Mouse (Mus musculus): ENCODE data around the gene A930017K11Rik. TPM values are rescaled to one million over a fixed set of nuclear protein-coding genes. Genes with fewer than 3 reads are reported as not detected.

A930017K11Rik gene
- 0.18 TPM in 1 of 2 replicates, not detected in the other for polyA plus RNA-seq (2014; fragmentation: Nextera tagmentation; extraction: Ambion mirVana)

DNA sequence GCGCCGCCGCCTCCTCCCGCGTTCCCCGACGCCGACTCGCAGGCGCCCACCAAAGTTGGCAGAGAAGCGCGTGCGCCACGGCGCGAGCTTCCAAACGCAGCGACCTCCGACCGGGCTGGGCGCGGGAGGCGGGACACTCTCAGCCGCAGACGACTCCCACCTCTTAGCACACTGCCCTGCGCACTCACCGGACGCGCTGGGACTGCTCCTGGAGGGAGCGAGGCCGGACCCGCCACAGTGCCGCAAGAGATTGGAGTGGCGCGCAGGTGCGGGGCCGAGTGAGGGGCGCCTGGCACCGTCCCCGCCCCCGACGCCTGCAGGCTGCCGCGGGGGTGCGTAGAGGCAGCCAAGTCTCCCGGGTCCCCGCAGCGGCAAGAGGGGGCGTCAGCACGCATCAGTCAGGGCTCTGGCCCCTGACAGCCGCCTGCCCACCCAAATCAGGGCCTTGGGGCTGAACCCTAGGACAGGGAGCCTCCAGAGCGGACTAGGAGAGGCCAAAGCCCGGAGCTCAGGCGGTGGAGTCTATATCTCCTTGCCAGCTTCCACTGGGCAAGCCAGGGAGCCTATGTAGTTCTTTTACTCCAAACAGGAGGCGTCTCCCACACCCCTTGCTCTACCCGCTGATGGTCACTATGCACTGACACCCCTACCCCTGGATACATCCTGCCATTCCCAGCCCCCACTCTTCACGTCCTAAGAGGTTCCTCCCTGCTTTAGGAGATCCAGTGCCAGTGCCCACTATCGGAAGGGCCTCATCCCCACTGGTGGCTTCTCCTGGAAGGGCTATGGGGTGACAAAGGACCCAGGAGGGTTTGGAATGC, at the start of gene A930017K11Rik:
Gene A930017K11Rik, minus strand, starts transcription at position 763 of the 821 bp plus-strand sequence.
- Histone ChIP-seq H3K27me3 (replicated peaks; ENCODE audit: control insufficient read depth, insufficient read depth, low read length) (peaks cover 35% of the 10 kb centered on the region), H3K4me2 (ENCODE audit: low read length) (peak within 1 kb of the TSS; percentile 46), H3K4me1 (ENCODE audit: control insufficient read depth, insufficient read depth, low read length) (no peaks in the 10 kb centered on the region; the same call in 1 of the 2 replicates), H3K27ac (ENCODE audit: low read depth, low read length) (no peak within 1 kb of the TSS), H3K4me3 (ENCODE audit: low read depth, low read length) (peak within 1 kb of the TSS; percentile 21), H3K9me3 (replicated peaks; ENCODE audit: control insufficient read depth, low read length) (no peaks in the 10 kb centered on the region), H3K9ac (ENCODE audit: low read length) (0 out of 2 replicates have a peak within 1 kb of the TSS, but pooled peaks have one; percentile 17), H3K36me3 (ENCODE audit: control insufficient read depth, insufficient read depth, low read length) (no peaks in the 10 kb centered on the region)
- WGBS, result 1% methylated on average over 57 of the region's 58 CpGs
- ATAC-seq, result no peak
- no peak for DNase-seq (ENCODE audit: low spot score)

DNA sequence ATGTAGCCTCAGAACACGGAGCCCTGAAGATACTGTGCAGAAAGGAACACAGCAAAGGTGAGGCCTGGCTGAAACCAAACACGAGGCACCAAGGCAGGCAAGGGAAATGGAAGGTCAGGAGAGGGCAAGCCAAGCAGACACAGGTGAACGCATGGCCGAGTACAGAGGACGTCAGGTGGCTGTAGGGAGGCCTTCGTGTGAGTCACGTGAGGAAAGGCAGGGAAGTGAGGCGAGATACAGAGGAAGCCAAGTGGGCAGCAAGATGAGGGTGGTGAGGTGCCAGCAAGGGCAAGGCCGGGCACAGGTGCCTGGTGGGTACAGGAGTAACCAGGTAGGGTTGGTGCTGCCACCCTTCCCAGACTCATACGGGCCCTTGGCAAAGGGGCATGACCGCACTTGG, 46.1 kb upstream of the A930017K11Rik start:
- no peaks in the 10 kb centered on the region for H3K27me3 ChIP-seq (replicated peaks; ENCODE audit: control insufficient read depth, insufficient read depth, low read length)
- H3K4me1 ChIP-seq (ENCODE audit: control insufficient read depth, insufficient read depth, low read length), result no peaks in the 10 kb centered on the region
- H3K4me3 ChIP-seq (ENCODE audit: low read depth, low read length), result no peak overlapping the region
- WGBS, result 93% methylated on average over 11 of the region's 11 CpGs
- H3K4me2 ChIP-seq (ENCODE audit: low read length), result no peak overlapping the region
- peaks cover 71% of the 10 kb centered on the region for H3K36me3 ChIP-seq (ENCODE audit: control insufficient read depth, insufficient read depth, low read length)
- no peak for ATAC-seq
- no peak for DNase-seq (ENCODE audit: low spot score)
- H3K27ac ChIP-seq (ENCODE audit: low read depth, low read length), result no peak overlapping the region
- no peak overlapping the region for H3K9ac ChIP-seq (ENCODE audit: low read length)
- no peaks in the 10 kb centered on the region for H3K9me3 ChIP-seq (replicated peaks; ENCODE audit: control insufficient read depth, low read length)

DNA sequence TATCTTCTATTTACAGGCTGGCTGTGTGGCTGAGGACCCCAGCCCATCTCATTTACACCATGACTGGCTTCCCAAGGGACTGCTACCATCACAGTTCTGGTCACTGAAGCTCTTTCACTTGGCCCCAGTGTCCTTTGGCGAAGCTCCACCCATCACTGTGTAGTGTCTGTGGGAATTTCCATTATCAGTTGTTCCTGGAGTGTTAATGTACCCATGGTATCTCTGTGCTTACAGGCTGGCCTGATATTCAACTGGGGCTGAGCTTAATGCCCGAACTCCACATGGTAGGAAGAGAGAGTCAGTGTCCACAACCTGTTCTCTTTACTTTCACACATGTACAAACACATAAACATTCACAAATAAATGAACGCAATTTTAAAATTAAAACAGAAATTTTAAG, 41.1 kb upstream of the A930017K11Rik start:
- DNase-seq (ENCODE audit: low spot score), result no peak
- WGBS, result 95% methylated on average over 3 of the region's 3 CpGs
- H3K9me3 ChIP-seq (replicated peaks; ENCODE audit: control insufficient read depth, low read length), result no peaks in the 10 kb centered on the region
- peaks cover 87% of the 10 kb centered on the region for H3K36me3 ChIP-seq (ENCODE audit: control insufficient read depth, insufficient read depth, low read length)
- no peak overlapping the region for H3K4me2 ChIP-seq (ENCODE audit: low read length)
- no peak for ATAC-seq
- H3K4me1 ChIP-seq (ENCODE audit: control insufficient read depth, insufficient read depth, low read length), result no peaks in the 10 kb centered on the region
- no peak overlapping the region for H3K9ac ChIP-seq (ENCODE audit: low read length)
- no peaks in the 10 kb centered on the region for H3K27me3 ChIP-seq (replicated peaks; ENCODE audit: control insufficient read depth, insufficient read depth, low read length)
- no peak overlapping the region for H3K27ac ChIP-seq (ENCODE audit: low read depth, low read length)
- no peak overlapping the region for H3K4me3 ChIP-seq (ENCODE audit: low read depth, low read length)

DNA sequence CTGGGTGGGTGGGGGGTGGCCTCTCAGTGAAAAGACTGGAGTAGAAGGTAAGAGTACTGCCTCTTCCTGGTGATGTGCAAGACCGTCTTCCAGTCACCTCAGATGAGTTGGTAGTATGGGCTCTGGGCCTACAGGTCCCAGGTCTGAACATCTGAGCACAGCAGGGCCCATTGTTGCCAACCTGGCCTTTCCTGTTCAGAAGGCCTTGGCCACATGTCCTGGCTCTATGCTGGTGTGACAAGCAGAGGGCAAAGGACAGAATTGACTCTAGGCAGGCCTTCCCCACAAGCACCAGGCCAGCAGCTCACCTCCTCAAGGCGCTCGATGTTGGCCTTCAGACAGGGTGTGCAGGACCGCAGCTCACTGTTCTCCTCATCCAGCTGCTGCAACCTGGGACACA, 39.9 kb upstream of the A930017K11Rik start:
- 94% methylated on average over 4 of the region's 4 CpGs for WGBS
- Histone ChIP-seq H3K27me3 (replicated peaks; ENCODE audit: control insufficient read depth, insufficient read depth, low read length) (no peaks in the 10 kb centered on the region), H3K36me3 (ENCODE audit: control insufficient read depth, insufficient read depth, low read length) (peaks cover 77% of the 10 kb centered on the region), H3K4me1 (ENCODE audit: control insufficient read depth, insufficient read depth, low read length) (no peaks in the 10 kb centered on the region), H3K4me3 (ENCODE audit: low read depth, low read length) (no peak overlapping the region), H3K27ac (ENCODE audit: low read depth, low read length) (no peak overlapping the region), H3K9ac (ENCODE audit: low read length) (no peak overlapping the region), H3K9me3 (replicated peaks; ENCODE audit: control insufficient read depth, low read length) (no peaks in the 10 kb centered on the region), H3K4me2 (ENCODE audit: low read length) (no peak overlapping the region)
- DNase-seq (ENCODE audit: low spot score), result no peak
- no peak for ATAC-seq

DNA sequence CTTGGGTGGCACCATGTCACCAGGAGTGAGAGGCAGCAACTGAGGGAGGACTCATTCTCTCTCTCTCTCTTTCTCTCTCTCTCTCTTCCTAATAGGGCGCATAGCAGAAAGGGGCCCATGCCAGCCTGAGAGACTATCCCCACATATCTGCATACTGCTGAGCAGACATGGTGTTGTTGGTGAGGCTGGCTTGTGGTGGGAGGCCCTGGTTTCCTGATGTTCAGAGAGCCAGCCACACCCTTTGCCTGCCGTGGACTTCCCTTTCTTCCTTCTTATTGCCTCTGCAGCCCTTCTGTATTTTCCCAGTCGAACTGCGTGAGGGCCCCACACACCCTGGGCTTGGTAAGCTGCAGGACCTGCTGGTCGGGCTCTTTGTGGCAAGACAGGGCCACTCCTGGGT, 38.0 kb upstream of the A930017K11Rik start:
- Histone ChIP-seq H3K27me3 (replicated peaks; ENCODE audit: control insufficient read depth, insufficient read depth, low read length) (no peaks in the 10 kb centered on the region), H3K36me3 (ENCODE audit: control insufficient read depth, insufficient read depth, low read length) (peaks cover 65% of the 10 kb centered on the region), H3K4me1 (ENCODE audit: control insufficient read depth, insufficient read depth, low read length) (0 out of 2 replicates have a peak, but pooled peaks cover 2% of the 10 kb centered on the region), H3K4me2 (ENCODE audit: low read length) (no peak overlapping the region), H3K27ac (ENCODE audit: low read depth, low read length) (no peak overlapping the region), H3K9ac (ENCODE audit: low read length) (no peak overlapping the region), H3K9me3 (replicated peaks; ENCODE audit: control insufficient read depth, low read length) (no peaks in the 10 kb centered on the region), H3K4me3 (ENCODE audit: low read depth, low read length) (no peak overlapping the region)
- DNase-seq (ENCODE audit: low spot score), result no peak
- 98% methylated on average over 5 of the region's 5 CpGs for WGBS
- no peak for ATAC-seq

DNA sequence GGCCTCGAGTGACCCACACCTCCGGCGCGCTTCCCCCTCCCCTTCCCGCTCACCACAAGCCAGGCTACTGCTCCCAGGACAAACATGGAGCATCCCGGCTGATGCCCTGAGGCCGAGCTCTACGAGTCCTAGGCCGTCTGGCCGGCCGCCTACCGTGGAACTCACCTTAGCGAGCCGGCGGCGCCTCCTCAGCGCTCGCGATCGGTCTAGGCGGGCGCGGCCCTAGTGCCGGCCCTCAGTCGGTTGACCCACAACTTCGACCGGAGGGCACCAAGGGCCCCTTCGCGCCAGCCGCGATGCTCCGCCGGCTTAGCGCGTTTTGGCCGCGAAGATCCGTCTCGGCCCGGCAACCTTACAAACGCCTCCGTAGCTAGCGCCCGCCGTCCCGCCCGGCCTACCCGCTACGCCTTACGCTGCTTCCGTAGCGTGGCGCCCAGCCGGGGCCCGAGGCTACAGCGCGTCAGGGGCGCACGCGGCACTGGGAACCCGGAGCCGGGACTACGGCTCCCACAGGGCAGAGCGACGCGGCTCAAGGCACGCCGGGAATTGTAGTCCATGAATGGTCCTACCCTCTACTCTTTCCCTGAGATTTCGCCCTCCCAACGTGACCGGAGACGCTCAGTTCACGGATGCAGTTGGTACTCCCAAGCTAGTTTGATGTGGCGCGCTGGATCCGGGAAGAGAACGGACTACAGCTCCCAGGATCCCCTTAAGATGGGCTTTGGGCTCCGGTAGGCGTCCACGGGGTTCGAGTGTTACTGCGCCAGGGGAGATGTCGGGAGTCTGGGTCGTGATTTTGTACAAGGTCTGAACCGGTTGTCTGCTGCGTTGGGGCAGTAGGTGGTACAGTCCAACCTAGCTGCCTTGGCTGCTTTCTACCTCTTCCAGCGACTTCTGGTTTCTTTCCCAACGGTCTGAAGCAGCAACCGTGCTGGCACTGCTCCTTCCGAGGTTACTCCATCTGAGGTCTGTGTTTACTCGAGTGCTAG, 33.2 kb upstream of the A930017K11Rik start, which contains the start of gene Capn15:
Gene Capn15, minus strand, starts transcription at position 491 of the 989 bp plus-strand sequence.
- peaks cover 13% of the 10 kb centered on the region; the same call in 1 of the 2 replicates for H3K4me1 ChIP-seq (ENCODE audit: control insufficient read depth, insufficient read depth, low read length)
- WGBS, result under 1% methylated on average over 87 of the region's 91 CpGs
- peak; percentile 100 for ATAC-seq
- H3K9ac ChIP-seq (ENCODE audit: low read length), result peak within 1 kb of the TSS; percentile 90
- H3K4me3 ChIP-seq (ENCODE audit: low read depth, low read length), result peak within 1 kb of the TSS; percentile 90
- peak within 1 kb of the TSS; percentile 84 for H3K27ac ChIP-seq (ENCODE audit: low read depth, low read length)
- peak; percentile 99 for DNase-seq (ENCODE audit: low spot score)
- H3K4me2 ChIP-seq (ENCODE audit: low read length), result peak within 1 kb of the TSS; percentile 60
- no peaks in the 10 kb centered on the region for H3K27me3 ChIP-seq (replicated peaks; ENCODE audit: control insufficient read depth, insufficient read depth, low read length)
- H3K9me3 ChIP-seq (replicated peaks; ENCODE audit: control insufficient read depth, low read length), result no peaks in the 10 kb centered on the region
- H3K36me3 ChIP-seq (ENCODE audit: control insufficient read depth, insufficient read depth, low read length), result peaks cover 22% of the 10 kb centered on the region

DNA sequence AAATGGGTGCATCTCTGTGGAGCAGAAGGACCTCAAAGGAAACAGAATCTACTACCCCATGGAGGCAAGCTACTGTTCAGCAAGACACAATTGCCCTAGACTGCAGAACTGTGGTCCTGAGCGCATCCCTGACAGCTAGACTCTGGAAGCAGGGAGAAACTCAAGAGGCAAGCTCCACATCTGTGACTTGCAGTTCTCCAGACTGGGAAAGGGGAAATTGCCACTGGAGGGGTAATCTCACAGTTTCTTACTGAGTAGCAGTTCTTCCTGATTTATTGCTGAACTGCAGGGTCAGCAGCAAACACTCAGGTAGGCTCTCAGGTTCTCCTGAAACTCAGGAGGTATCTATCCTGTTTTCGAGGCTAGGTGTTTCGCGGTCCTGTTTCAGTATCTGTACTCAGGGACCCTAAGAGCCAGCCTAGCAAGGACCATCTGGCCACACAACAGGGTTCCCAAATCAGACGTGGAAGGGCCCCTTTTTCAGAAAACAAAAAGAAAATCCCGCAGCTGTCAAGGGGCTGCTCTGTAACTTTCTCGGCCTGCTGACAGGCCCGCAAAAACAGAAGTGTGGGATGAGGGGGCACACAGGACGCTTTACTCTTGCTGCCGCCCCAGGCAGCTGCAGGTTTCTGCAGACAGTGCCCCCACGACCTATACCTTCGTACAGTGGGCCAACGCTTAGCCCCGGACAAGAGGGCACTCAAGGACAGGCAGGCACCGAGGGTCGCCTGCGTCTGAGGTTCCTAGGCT, 32.4 kb upstream of the A930017K11Rik start:
- H3K4me2 ChIP-seq (ENCODE audit: low read length), result peak overlapping the region; percentile 60
- ATAC-seq, result no peak
- WGBS, result 12% methylated on average over 17 of the region's 17 CpGs

DNA sequence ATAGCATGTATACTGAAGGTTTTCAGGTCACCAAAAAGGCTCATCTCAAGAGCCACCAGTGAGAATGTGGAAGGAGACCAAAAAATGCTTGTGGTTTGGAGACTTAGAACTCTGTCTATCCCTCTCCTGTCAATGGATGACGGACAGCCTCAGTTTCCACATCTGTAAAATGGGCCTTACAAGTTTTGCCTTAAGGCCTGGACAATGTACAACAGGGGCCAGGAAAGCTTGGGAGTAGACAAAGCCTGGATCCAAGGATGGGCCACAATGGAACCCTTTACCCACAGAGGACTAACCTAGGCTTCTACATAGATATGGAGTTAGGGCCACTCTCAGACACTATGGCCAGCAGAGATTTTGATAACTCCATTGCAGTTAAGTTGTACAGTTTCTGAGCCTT, 31.7 kb upstream of the A930017K11Rik start:
- no peaks in the 10 kb centered on the region for H3K27me3 ChIP-seq (replicated peaks; ENCODE audit: control insufficient read depth, insufficient read depth, low read length)
- peak overlapping the region; percentile 90 for H3K9ac ChIP-seq (ENCODE audit: low read length)
- H3K9me3 ChIP-seq (replicated peaks; ENCODE audit: control insufficient read depth, low read length), result no peaks in the 10 kb centered on the region
- no peak overlapping the region for H3K27ac ChIP-seq (ENCODE audit: low read depth, low read length)
- DNase-seq (ENCODE audit: low spot score) (no peak), ATAC-seq (no peak)
- H3K4me2 ChIP-seq (ENCODE audit: low read length), result peak overlapping the region; percentile 60
- peaks cover 13% of the 10 kb centered on the region; the same call in 1 of the 2 replicates for H3K4me1 ChIP-seq (ENCODE audit: control insufficient read depth, insufficient read depth, low read length)
- peaks cover 8% of the 10 kb centered on the region for H3K36me3 ChIP-seq (ENCODE audit: control insufficient read depth, insufficient read depth, low read length)
- peak overlapping the region; percentile 90; the same call in 1 of the 2 replicates for H3K4me3 ChIP-seq (ENCODE audit: low read depth, low read length)
- WGBS, result 97% methylated on average over 1 of the region's 1 CpGs

More for the DNA sequence above, 32.4 kb upstream of the A930017K11Rik start:
- Histone ChIP-seq H3K27ac (ENCODE audit: low read depth, low read length) (peak overlapping the region; percentile 84), H3K4me3 (ENCODE audit: low read depth, low read length) (peak overlapping the region; percentile 90), H3K27me3 (replicated peaks; ENCODE audit: control insufficient read depth, insufficient read depth, low read length) (no peaks in the 10 kb centered on the region), H3K4me1 (ENCODE audit: control insufficient read depth, insufficient read depth, low read length) (peaks cover 13% of the 10 kb centered on the region; the same call in 1 of the 2 replicates), H3K36me3 (ENCODE audit: control insufficient read depth, insufficient read depth, low read length) (peaks cover 13% of the 10 kb centered on the region), H3K9me3 (replicated peaks; ENCODE audit: control insufficient read depth, low read length) (no peaks in the 10 kb centered on the region), H3K9ac (ENCODE audit: low read length) (peak overlapping the region; percentile 90)
- DNase-seq (ENCODE audit: low spot score), result peak; percentile 4
